Mouse (Mus musculus): ENCODE results near the gene Rtp2. TPM values are rescaled to one million over a fixed set of nuclear protein-coding genes. Genes with fewer than 3 reads are reported as not detected.
A peak's percentile ranks its signal among the peaks of the same experiment; 100 is the strongest.

Gene Rtp2
- total RNA-seq, 1 experiment from 2014 or later: not detected

- peak; percentile 93 for ATAC-seq (replicated peaks; ENCODE audit: low read depth, poor library complexity, severe bottlenecking)
Observed at GRCm38 (mm10) chr16:23897984-23898586, 34.1 kb downstream of the Rtp2 start.

DNA sequence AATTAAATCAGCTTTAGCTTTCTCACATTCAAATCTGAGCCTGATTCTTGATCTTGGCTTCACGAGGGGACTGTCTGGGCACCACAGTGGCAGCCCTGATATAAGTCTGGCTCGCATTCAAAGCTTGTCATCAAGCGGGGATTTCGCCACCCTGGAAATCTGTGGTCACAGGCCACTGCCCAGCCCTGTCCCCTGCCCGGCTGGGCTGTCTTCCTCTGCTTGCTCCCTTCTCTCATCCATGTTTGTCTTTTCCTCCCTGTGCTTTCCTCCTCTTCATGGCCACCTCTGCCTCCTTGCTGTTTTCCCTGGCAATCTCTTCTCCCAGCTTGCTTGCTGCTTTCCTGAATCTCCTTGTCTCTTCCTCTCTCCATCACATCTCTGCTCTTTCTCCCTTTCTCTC lies 34.7 kb downstream of the Rtp2 start:
- ATAC-seq (replicated peaks; ENCODE audit: low read depth, poor library complexity, severe bottlenecking): no peak

GRCm38 (mm10) chr16:23895135-23895534 lies 37.1 kb downstream of the Rtp2 start:
- no peak for ATAC-seq (replicated peaks; ENCODE audit: low read depth, poor library complexity, severe bottlenecking)

DNA sequence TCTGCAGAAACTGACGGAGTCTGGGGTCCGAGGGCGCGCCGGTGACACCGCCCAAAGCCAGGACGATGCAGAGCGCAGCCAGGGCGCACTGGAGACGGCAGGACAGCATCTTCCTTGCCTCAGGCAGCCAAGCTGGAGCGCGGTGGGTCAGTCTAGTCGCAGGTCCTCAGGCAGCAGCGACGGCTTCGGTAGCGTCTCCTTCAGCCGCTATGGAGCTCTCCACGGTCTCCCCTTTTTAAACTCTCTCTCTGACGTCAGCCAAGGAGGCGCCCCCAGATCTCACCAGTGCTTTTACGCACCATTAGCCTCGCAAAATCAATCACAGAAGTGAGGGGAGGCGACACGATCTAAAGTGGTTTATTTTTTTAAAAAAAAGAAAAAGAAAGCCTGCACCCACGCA lies 41.6 kb downstream of the Rtp2 start, which contains the start of gene Sst:
Gene Sst (minus strand): TSS at position 323 of the 400 bp plus-strand sequence.
- no peak for ATAC-seq (replicated peaks; ENCODE audit: low read depth, poor library complexity, severe bottlenecking)

GRCm38 (mm10) chr16:23890151-23890550 lies 42.0 kb downstream of the Rtp2 start:
- no peak for ATAC-seq (replicated peaks; ENCODE audit: low read depth, poor library complexity, severe bottlenecking)

- no peak for ATAC-seq (replicated peaks; ENCODE audit: low read depth, poor library complexity, severe bottlenecking)
Observed at GRCm38 (mm10) chr16:23887910-23888579, 44.1 kb downstream of the Rtp2 start.

DNA sequence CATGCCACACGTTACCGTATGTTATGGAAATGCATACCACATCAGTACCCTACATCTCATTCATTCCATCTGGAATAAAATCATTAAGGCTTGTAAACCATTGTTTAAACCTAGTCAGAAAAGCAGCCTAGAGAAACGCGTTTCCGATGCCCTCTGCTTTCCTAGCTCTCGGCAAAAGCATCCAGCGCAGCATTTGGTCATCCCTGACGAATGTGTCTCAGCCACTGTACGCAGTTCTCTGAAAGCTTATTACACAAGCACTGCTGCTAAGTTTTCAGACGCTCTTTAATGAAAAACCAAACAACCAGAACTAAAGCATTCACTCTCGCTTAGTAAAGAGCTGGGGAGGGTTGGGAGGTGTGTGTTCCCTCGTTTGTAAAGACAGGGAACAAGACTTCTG lies 47.1 kb downstream of the Rtp2 start:
- no peak for ATAC-seq (replicated peaks; ENCODE audit: low read depth, poor library complexity, severe bottlenecking)

Other genes with a start within 250 kb of the Rtp2 start
- gene Sst, start 41.4 kb downstream of the Rtp2 start, total RNA-seq (2017): not detected in 2 replicates
- gene Gm37419, start 56.1 kb upstream of the Rtp2 start, total RNA-seq (2017): not detected in 2 replicates
- gene Bcl6, start 56.5 kb upstream of the Rtp2 start, total RNA-seq (2017): 1.5 and 1.9 TPM in 2 replicates